Mouse (Mus musculus) cerebellum, adult (tissue): ENCODE measurements around the gene Ifi208.
"Not testable (repeated sequence)": the region's sequence is repeated elsewhere in the genome, so short reads cannot be mapped to it uniquely, and the experiment has no call there.

Source experiments
- ATAC-seq: cut with Nextera tagmentation; 2 replicates; pipeline ENCODE4 v1.9.2; 2017; ENCODE audit warnings: mild to moderate bottlenecking, moderate library complexity, mixed read lengths; ENCODE audit not compliant: insufficient number of reproducible peaks, low FRiP score, low TSS enrichment

Gene Ifi208

DNA sequence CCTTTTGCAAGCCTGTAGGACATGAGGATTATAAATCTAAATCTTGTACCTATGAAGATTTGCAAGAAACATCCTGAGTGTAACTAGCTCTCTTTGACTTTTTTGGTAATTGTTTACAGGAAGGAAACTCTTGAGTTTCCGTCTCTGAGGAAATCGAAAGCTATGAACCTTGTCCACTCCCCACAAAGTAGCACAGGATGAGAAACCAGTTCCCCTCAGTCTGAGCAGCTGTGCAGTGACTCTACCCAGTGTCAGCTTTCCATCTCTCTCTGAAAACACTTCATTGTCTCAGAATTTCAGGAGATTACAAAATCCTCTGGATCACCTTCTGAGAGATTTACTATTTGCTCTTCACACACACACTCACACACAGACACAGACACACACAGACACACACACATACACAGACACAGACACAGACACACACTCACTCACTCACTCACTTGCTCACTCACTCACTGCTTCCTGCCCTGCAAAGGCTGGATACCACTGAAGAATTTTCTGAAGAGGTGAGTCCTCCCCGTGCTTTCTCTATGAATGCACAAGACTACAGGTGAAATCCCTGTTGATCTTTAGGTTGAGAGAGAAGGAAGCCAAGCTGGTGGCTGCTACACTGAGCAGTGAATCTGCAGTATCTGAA is at the start of gene Ifi208:
Gene Ifi208 (plus strand): TSS at position 218 of the 640 bp plus-strand sequence.
- not testable (repeated sequence) for ATAC-seq

DNA sequence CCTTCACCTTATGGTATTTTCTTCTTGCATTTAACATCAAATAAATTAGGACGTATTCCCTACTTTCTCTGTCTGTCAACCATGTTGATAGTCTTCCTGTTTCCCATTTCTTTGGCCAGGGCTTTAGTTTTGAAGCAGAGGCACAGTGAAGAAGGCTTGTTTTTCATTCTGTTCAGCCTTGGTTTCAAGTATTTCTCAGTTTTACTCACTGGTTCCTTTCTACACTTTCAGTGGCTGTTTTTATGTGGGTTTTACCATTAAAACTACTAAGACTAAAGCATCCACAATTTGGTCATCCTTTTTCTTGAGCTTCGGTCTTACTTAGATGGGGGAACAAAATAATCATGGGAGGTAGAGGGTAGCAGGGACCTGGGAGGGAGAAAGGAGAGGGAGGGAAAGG is 49.4 kb upstream of the Ifi208 start:
- ATAC-seq = no peak

DNA sequence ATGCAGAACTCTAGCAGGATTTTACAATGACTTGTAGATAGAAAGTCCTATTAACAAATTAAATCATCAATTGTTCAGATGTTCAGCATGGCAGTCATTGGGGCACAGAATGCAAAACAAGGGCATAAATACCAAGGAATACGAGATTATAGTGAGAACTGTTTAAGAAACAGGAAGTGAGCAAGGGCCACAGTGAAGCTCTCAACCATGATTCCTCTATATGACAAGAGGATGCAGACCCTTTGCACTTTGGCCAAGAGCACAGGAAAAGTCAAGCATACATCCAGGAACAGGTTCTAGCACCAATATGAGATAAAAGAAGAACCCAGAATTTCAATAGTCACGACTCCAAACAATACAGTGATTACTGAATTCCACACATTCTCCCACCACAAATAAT is 46.8 kb upstream of the Ifi208 start:
- ATAC-seq = no peak

DNA sequence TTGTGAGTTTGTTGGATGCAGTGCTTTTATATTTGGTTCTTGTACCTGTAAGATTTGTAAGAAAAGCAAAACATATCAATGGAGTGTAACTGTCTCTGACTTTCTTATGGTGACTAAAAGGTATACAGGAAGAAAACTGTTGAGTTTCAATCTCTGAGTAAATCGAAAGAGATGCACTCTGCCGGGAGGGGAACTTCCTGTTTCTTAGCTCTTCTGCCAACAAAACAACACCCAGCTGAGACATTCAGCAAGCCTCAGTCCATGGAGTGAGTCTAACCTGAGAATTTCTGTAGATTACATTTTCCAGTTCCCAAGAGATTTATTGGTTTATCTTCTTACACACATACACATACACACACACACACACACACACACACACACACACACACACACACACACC is 42.9 kb upstream of the Ifi208 start, which contains the start of gene Ifi209:
Gene Ifi209 (plus strand): TSS at position 296 of the 400 bp plus-strand sequence.
- ATAC-seq = not testable (repeated sequence)

DNA sequence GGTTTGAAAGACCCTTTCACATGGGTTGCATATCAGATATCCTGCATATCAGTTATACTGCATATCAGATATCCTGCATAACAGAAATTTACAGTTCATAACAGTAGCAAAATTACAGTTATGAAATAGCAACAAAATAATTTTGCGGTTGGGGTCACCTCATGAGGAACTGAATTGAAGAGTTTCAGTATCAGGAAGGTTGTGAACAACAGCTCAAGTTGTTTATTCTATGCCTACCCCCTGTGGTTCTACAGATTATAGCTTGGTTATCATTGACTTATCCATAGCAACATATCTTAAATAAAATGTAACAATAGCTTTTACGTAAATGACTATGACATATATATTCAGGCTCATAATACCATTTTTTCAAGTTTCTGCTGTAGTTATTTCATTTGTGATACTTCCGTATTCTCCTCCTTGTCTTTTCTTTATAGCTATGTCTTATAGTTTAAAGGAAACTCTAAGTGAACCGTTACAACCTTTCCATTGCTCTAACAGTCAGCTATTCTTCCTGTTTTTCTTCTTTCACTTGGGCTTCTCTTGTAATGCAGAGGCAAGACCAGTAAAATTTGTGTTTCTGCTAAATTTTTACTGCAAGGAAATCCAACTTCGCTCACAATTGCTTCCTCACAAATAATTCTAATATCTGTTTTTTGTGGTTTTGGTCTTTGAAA is 39.4 kb upstream of the Ifi208 start:
- no peak for ATAC-seq

DNA sequence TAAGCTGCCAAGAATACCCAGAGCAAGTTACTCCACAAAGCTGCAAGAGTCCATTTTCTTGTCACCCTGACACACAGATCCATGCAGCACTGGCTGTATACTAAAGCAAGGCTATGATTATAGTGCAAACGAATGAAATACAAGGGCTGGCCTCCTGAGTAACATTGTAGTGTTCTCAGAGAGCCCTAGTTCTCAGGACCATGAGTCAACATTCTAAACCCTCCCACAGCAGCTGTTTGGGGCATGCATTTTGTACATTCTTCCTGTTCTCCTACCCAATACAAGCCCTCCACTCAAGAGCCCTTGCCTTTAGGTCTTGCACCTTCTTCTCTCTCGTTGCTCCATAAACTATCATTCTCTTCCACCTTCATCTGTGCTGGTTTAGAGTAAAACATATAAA is 28.1 kb upstream of the Ifi208 start:
- no peak for ATAC-seq

DNA sequence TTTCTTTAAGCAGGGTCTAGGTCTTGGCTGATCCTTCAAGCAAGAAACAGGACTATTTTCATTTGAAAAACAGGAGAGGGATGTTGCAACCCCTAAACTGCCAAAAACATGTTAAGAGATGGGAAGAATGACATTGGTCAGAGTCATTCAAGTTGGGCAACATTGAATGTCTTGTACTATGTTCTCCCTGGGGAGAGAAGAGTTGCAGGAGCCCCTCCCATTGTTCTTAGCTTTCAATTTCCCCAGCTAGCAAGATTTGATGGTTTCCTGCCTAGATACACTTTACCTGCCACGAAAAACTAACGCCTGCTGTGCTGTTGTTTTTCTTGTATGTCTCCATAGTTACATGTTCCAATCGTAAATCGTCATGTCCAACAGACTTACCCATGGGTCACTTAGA is 15.5 kb upstream of the Ifi208 start:
- ATAC-seq = no peak

DNA sequence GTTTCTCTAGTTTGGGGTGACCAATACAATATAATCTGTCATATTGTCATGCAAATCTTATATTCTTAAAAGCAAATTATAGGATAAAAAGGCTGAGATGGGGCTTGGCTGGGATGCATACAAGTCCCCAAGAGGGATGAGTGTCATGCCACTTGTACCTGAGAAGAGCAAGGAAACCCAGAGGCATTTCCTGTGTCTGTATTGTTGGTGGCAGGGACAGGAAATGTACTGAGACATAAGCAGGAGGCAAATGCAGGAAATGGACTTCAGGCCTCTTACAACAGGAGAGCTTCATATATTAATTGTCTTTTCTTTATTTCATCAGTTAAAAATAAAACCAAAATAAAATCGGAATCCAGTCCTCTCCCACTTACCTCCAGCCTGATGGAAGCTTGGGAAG is 5.1 kb downstream of the Ifi208 start:
- ATAC-seq = not testable (repeated sequence)

DNA sequence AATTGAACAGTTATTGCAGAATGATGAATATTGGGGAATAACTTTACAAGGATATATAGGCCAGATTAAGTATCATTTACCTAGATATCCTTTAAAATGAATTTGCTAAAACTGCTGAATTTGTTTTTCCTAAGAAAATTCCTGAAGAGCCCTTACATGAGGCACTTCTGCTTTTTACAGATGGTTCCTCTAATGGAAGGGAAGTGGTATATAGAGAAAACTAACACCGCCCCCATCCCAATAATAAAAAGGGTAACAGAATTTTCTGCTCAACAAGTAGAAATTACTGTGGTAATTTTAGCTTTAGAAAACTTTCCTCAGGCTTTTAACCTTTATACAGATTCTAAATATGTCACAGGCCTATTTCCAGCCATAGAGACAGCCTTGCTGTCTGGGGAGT is 20.8 kb downstream of the Ifi208 start:
- ATAC-seq = no peak

DNA sequence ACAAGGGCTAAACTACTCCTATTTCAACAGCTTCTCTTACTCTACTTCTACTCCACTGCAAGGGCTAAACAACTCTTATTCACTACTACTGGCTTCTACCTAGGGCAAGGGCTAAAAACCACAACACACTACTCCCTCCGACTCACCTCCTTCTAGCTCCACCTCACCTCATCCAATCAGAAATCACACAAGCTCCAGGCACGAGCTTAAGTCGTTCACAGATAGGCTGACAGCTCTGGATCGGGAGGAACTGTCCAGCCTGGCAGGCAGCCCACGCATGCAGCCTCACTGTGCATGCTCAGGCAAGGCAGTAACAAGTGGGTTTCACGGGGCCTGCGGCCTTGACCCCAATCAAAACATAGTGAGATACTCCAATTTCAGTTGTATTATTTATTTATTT is 59.7 kb downstream of the Ifi208 start:
- ATAC-seq = no peak

DNA sequence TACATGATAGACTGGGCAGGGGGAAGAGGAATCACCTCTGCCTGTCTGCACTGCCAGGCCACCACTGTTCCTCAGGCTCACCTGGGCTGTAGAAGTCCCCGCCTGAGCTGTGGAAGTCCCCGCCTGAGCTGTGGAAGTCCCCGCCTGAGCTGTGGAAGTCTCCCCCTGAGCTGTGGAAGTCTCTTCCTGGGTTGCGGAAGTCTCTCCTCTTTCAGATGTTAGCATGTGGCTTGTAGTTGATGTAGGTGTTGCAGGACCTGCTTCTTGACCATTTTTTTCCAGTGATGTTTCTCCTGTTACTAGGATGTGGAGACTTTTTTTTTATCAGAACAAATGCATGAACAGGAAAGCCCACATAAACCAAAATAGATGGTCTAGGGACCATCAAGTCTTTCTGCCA is 61.5 kb downstream of the Ifi208 start:
- not testable (repeated sequence) for ATAC-seq

DNA sequence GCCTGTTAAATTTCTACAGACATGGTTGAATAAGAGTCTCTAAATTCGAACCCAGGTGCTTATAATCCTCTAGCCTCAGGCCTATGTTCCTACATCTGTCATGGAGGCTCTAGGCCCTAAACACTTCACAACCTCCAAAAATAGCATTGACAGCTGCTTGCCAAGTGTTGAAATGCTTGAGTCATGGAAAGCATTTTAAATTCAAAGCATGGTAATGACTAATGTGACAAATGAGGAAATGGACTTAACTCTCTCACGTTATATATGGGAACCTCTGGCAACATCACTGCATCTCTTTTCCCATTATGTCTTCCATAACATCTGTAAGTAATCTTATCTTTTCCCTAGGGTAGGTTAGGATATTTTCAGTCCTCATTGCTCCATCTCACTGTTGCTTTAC is 63.5 kb downstream of the Ifi208 start:
- no peak for ATAC-seq

DNA sequence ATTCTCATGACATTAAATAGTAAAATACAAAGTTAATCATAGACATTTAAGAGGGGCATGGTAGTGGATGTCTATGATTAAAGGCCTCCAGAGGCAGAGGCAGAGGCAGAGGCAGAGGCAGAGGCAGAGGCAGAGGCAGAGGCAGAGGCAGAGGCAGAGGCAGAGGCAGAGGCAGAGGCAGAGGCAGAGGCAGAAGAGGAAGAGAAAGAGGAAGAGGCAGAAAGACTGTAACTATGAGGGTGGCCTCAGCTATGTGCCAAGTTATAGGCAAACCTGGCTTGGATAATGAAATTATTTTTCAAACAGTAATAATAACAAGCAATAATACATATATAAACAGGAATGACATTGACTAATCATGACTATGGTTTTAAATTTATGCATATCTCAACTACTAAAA is 67.1 kb downstream of the Ifi208 start:
- ATAC-seq = no peak

DNA sequence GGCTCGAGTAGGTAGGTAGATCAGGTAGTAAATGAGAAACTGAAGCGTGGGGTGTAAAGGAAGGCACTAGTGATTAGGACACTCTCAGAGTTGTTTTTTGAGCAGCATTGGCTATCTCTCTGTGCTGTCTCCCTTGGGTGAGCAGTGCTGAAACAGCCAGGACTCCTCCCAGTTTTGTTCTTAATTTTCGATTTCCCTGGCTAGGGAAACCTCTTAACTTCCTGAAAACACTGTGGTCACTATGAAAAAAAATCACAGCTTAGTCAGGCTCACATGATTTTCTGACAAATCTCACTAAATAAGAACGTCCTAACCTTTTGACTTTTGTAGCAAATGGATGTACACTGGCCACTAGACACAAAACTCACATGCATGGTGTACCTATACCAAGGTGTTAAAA is 68.2 kb downstream of the Ifi208 start, which contains the start of gene Ifi207:
Gene Ifi207 (minus strand): TSS at position 92 of the 400 bp plus-strand sequence.
- no peak for ATAC-seq

DNA sequence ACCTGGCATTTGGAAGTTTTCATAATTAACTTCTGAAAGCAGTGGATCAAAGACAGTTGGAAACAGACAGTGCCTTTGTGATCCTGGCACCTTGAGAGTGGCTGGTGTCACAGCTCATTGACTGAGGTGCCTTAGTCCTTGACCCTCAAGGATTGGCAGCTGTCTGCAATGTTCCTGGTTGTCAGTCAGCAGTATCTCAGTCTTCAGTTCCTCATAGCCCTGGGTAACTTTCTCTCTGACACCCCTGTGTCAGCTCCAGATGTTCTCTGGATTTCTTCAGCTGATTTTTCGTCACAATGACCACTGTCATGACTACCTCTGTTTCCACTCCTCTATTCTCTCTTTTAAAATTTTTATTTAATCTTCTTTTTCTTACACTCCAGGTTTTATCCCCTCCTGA is 68.8 kb downstream of the Ifi208 start:
- no peak for ATAC-seq
